Mouse (Mus musculus): Measurements from ENCODE around the gene Atp6v0a1. TPM values are rescaled to one million over a fixed set of nuclear protein-coding genes. Genes with fewer than 3 reads are reported as not detected.

Gene Atp6v0a1
- polyA plus RNA-seq, 1 experiment from 2014 or later: 143 TPM

GRCm38 (mm10) chr11:101081659-101082058 is 72.4 kb downstream of the Atp6v0a1 start:
- Histone ChIP-seq H3K4me3 (replicated peaks; ENCODE audit: low read length) (peak overlapping the region; percentile 67), H3K4me2 (replicated peaks) (peak overlapping the region; percentile 92), H3K27me3 (ENCODE audit: control insufficient read depth, insufficient read depth, low read length) (peaks cover 47% of the 10 kb centered on the region), H3K36me3 (replicated peaks; ENCODE audit: control insufficient read depth, insufficient read depth) (peaks cover 13% of the 10 kb centered on the region), H3K4me1 (replicated peaks; ENCODE audit: control insufficient read depth, insufficient read depth, low read length) (peaks cover 26% of the 10 kb centered on the region), H3K9me3 (ENCODE audit: control insufficient read depth, low read length) (no peaks in the 10 kb centered on the region), H3K9ac (peak overlapping the region; percentile 88), H3K27ac (peak overlapping the region; percentile 85)
- WGBS: 5% methylated on average over 10 of the region's 10 CpGs
- DNase-seq (ENCODE audit: low spot score) (no peak), ATAC-seq (ENCODE audit: low FRiP score) (no peak)

DNA sequence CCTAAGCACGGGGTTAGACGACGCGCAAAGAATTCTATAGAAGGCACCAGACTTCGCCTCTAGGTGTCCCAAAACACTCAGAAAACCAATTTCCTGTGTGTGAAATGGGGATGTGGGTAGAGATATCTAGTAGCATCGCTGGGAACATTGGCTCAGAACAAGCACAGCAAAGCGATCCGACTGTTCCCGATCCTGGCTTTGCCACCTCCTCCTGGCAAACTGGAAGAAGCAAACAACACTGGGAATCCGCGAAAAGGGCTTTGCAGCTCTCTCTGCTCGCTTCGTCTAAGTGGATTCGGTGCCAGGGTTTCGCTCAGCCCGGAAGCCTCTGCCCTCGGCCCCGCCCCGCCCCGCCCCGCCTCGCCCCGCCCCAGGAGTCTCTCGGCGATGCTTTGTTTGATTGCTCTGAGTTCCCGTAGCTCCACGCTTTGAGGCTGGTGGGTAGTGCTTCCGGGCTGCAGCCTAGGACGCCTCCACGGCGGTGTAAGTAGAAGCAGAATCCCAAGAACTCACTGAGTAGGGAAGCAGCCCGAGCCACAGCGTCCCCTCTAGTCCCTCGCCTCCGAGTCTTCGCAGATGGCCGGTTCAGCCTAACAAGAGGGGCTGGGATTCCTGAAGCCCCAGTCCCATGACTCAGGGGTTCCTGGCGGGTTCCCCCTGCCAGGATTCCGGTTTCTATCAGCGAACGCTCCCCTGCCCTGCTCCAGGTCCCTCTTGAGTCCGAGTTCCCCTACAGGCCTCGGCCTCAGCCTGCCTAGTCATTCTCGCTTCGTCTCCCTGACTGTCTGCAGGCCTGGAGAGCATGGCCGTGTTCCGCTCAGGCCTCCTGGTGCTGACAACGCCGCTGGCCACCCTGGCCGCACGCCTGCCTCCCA is 73.2 kb downstream of the Atp6v0a1 start, which contains the start of gene Coasy:
Coasy (plus strand) TSS at position 358 of the 875 bp plus-strand sequence.
- under 1% methylated on average over 50 of the region's 51 CpGs for WGBS
- Histone ChIP-seq H3K36me3 (replicated peaks; ENCODE audit: control insufficient read depth, insufficient read depth) (peaks cover 8% of the 10 kb centered on the region; the same call in 1 of the 2 replicates), H3K9me3 (ENCODE audit: control insufficient read depth, low read length) (no peaks in the 10 kb centered on the region), H3K27ac (peak within 1 kb of the TSS; percentile 85), H3K9ac (peak within 1 kb of the TSS; percentile 88), H3K4me3 (replicated peaks; ENCODE audit: low read length) (peak within 1 kb of the TSS; percentile 67), H3K27me3 (ENCODE audit: control insufficient read depth, insufficient read depth, low read length) (peaks cover 40% of the 10 kb centered on the region), H3K4me2 (replicated peaks) (peak within 1 kb of the TSS; percentile 92), H3K4me1 (replicated peaks; ENCODE audit: control insufficient read depth, insufficient read depth, low read length) (peaks cover 27% of the 10 kb centered on the region)
- DNase-seq (ENCODE audit: low spot score): peak; percentile 89
- ATAC-seq (ENCODE audit: low FRiP score): peak; percentile 91

DNA sequence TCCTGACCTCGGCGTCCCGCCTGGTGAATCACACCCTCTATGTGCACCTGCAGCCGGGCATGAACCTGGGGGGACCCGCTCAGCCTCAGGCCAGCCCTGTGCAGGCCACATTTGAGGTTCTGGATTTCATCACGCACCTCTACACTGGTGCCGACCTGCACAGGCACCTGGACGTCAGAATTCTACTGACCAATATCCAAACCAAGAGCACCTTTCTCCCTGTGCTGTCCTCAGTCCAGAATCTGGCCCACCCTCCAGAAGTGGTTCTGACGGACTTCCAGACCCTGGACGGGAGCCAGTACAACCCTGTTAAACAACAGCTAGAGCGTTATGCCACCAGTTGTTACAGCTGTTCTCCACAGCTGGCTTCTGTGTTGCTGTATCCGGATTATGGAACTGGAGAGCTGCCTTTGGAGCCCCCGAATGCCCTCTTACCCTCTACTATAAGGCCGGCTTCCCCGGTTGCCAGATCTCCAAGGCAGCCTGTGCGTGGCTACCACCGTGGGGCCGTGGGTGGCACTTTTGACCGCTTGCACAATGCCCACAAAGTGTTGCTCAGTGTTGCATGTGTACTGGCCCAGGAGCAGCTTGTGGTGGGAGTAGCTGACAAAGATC is 73.9 kb downstream of the Atp6v0a1 start:
- peak overlapping the region; percentile 92 for H3K4me2 ChIP-seq (replicated peaks)
- WGBS: 37% methylated on average over 19 of the region's 19 CpGs
- ATAC-seq (ENCODE audit: low FRiP score) (no peak), DNase-seq (ENCODE audit: low spot score) (no peak)
- peak overlapping the region; percentile 85 for H3K27ac ChIP-seq
- H3K27me3 ChIP-seq (ENCODE audit: control insufficient read depth, insufficient read depth, low read length): peaks cover 33% of the 10 kb centered on the region
- peaks cover 33% of the 10 kb centered on the region for H3K4me1 ChIP-seq (replicated peaks; ENCODE audit: control insufficient read depth, insufficient read depth, low read length)
- H3K9ac ChIP-seq: peak overlapping the region; percentile 88
- peak overlapping the region; percentile 67 for H3K4me3 ChIP-seq (replicated peaks; ENCODE audit: low read length)
- peaks cover 8% of the 10 kb centered on the region; the same call in 1 of the 2 replicates for H3K36me3 ChIP-seq (replicated peaks; ENCODE audit: control insufficient read depth, insufficient read depth)
- no peaks in the 10 kb centered on the region for H3K9me3 ChIP-seq (ENCODE audit: control insufficient read depth, low read length)

DNA sequence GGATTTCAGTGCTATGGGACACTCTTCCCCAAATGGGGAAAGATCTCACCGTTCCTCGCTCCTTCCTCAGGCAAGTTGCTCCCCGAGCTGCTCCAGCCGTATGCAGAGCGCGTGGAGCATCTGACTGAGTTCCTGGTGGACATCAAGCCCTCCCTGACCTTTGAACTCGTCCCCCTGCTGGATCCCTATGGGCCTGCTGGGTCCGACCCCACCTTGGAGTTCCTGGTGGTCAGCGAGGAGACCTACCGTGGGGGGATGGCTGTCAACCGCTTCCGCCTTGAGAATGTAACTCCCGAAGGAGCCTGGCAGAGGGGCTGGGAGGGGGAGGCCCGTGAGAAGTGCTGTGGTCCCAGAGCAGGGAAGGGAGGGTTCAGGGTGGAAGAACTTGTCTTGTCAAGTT is 75.0 kb downstream of the Atp6v0a1 start:
- WGBS: 86% methylated on average over 14 of the region's 14 CpGs
- no peak overlapping the region for H3K4me2 ChIP-seq (replicated peaks)
- no peak overlapping the region for H3K4me3 ChIP-seq (replicated peaks; ENCODE audit: low read length)
- peaks cover 34% of the 10 kb centered on the region for H3K4me1 ChIP-seq (replicated peaks; ENCODE audit: control insufficient read depth, insufficient read depth, low read length)
- no peak overlapping the region for H3K9ac ChIP-seq
- H3K27ac ChIP-seq: no peak overlapping the region
- DNase-seq (ENCODE audit: low spot score) (no peak), ATAC-seq (ENCODE audit: low FRiP score) (no peak)
- peaks cover 22% of the 10 kb centered on the region for H3K27me3 ChIP-seq (ENCODE audit: control insufficient read depth, insufficient read depth, low read length)
- H3K36me3 ChIP-seq (replicated peaks; ENCODE audit: control insufficient read depth, insufficient read depth): peaks cover 16% of the 10 kb centered on the region
- H3K9me3 ChIP-seq (ENCODE audit: control insufficient read depth, low read length): no peaks in the 10 kb centered on the region

GRCm38 (mm10) chr11:101084811-101085210 is 75.6 kb downstream of the Atp6v0a1 start:
- Histone ChIP-seq H3K9me3 (ENCODE audit: control insufficient read depth, low read length) (no peaks in the 10 kb centered on the region), H3K4me3 (replicated peaks; ENCODE audit: low read length) (no peak overlapping the region), H3K4me1 (replicated peaks; ENCODE audit: control insufficient read depth, insufficient read depth, low read length) (peaks cover 34% of the 10 kb centered on the region), H3K27ac (no peak overlapping the region), H3K36me3 (replicated peaks; ENCODE audit: control insufficient read depth, insufficient read depth) (peaks cover 22% of the 10 kb centered on the region), H3K9ac (no peak overlapping the region), H3K27me3 (ENCODE audit: control insufficient read depth, insufficient read depth, low read length) (peaks cover 16% of the 10 kb centered on the region), H3K4me2 (replicated peaks) (no peak overlapping the region)
- WGBS: 95% methylated on average over 12 of the region's 12 CpGs
- ATAC-seq (ENCODE audit: low FRiP score) (no peak), DNase-seq (ENCODE audit: low spot score) (no peak)

DNA sequence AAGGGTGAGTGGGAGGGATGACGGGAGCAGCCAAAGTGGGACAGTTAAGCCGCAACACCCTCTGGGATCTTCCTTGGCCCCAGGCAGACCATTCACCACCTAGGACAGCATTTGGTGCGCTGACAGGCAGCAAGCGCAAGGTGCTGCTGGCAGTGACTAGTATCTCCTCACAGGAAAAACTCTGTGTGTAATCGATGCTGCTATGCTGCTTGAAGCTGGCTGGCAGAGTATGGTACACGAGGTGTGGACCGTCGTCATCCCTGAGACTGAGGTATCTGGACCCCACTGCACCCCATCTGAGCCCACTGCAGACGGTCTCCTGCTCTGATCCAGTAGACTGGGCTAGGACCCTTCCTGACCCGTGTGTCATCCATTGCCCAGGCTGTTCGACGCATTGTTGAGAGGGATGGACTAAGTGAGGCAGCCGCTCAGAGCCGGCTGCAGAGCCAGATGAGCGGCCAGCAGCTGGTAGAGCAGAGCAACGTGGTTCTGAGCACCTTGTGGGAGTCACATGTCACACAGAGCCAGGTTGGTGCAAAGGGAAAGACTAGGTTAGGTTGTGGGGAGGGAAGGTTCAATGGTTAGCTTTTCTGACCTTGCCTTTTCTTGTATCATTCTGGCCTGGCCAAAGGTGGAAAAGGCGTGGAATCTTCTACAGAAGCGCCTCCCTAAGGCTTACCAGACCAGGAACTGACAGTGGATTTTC is 76.5 kb downstream of the Atp6v0a1 start:
- H3K4me1 ChIP-seq (replicated peaks; ENCODE audit: control insufficient read depth, insufficient read depth, low read length): peaks cover 34% of the 10 kb centered on the region
- no peak for ATAC-seq (ENCODE audit: low FRiP score)
- 91% methylated on average over 18 of the region's 18 CpGs for WGBS
- H3K9me3 ChIP-seq (ENCODE audit: control insufficient read depth, low read length): no peaks in the 10 kb centered on the region
- H3K27me3 ChIP-seq (ENCODE audit: control insufficient read depth, insufficient read depth, low read length): peaks cover 7% of the 10 kb centered on the region; the same call in 1 of the 2 replicates
- H3K4me2 ChIP-seq (replicated peaks): no peak overlapping the region; the same call in 1 of the 2 replicates
- peak overlapping the region; percentile 70; the same call in 1 of the 2 replicates for H3K27ac ChIP-seq
- no peak overlapping the region for H3K4me3 ChIP-seq (replicated peaks; ENCODE audit: low read length)
- peak overlapping the region; percentile 90; the same call in 1 of the 2 replicates for H3K9ac ChIP-seq
- no peak for DNase-seq (ENCODE audit: low spot score)
- peaks cover 32% of the 10 kb centered on the region for H3K36me3 ChIP-seq (replicated peaks; ENCODE audit: control insufficient read depth, insufficient read depth)

DNA sequence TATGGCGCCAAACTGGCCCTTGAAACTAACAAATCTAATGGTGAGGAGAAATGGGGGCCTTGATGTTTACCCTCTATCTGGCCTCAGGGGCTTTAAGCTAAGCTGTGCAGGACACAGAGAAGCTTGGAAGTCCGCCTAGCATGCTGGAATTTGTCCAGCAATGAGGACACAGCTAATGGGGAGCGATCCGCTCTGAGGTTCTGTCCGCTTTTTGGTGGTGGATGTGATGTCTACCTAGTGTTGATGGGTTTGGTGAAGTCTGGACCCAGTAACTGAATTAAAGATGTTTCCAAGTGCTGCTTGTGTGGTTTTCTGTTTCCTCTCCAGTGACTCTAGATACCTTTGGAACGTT is 77.0 kb downstream of the Atp6v0a1 start:
- H3K4me1 ChIP-seq (replicated peaks; ENCODE audit: control insufficient read depth, insufficient read depth, low read length): peaks cover 34% of the 10 kb centered on the region
- H3K9ac ChIP-seq: peak overlapping the region; percentile 90
- 85% methylated on average over 6 of the region's 6 CpGs for WGBS

DNA sequence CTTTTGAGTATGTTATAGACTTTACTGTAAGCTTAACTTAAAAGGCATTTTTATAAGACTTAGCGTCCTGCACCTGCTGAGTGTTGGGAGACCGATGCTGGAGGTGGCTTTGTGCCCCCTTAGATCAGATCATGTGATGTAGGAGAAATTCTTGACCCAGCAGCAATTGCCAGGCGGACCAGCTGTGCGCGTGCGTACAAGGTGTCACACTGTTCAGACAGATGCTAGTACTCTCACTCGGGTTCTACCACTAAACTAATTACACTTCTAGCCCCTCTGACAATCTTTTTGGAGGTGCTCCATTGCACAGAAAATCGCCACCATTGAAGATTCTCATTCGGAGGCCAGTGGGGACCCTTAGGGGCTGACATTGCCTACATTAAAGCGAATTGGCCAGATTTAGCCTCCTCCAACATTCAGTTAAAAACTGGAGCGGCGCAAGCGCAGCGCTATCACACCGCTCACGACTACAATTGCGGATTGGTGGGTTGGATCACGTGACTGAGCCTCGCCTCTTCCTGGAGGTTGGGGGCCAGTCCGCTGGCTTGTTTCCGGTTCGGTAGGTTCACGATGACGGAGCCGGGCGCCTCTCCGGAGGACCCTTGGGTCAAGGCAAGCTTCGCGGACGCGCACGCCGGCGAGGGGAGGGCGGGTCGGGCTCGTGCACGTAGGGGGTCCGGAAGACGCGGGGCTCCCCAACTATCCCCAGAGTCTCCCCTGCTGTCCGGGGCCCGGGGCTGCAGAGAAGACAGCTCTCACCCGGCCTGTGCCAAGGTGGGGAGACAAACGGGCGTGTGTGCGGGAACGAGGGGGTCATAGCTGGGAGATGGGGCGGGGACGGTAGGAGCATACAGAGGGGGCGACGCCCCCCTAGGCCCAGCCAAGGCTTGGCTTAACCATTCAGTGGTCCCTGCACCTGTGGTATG is 77.8 kb downstream of the Atp6v0a1 start, which contains the start of gene Mlx:
Mlx (plus strand) TSS at position 522 of the 926 bp plus-strand sequence.
- Histone ChIP-seq H3K27ac (peak within 1 kb of the TSS; percentile 70), H3K4me1 (replicated peaks; ENCODE audit: control insufficient read depth, insufficient read depth, low read length) (peaks cover 27% of the 10 kb centered on the region), H3K36me3 (replicated peaks; ENCODE audit: control insufficient read depth, insufficient read depth) (peaks cover 44% of the 10 kb centered on the region), H3K9me3 (ENCODE audit: control insufficient read depth, low read length) (no peaks in the 10 kb centered on the region), H3K4me2 (replicated peaks) (peak within 1 kb of the TSS; percentile 76), H3K4me3 (replicated peaks; ENCODE audit: low read length) (peak within 1 kb of the TSS; percentile 81), H3K9ac (peak within 1 kb of the TSS; percentile 90), H3K27me3 (ENCODE audit: control insufficient read depth, insufficient read depth, low read length) (no peaks in the 10 kb centered on the region)
- DNase-seq (ENCODE audit: low spot score) (peak; percentile 93), ATAC-seq (ENCODE audit: low FRiP score) (peak; percentile 86)
- WGBS: 2% methylated on average over 52 of the region's 52 CpGs

More for the DNA sequence above, 77.0 kb downstream of the Atp6v0a1 start:
- no peak for ATAC-seq (ENCODE audit: low FRiP score)
- H3K9me3 ChIP-seq (ENCODE audit: control insufficient read depth, low read length): no peaks in the 10 kb centered on the region
- H3K4me2 ChIP-seq (replicated peaks): peak overlapping the region; percentile 76
- DNase-seq (ENCODE audit: low spot score): no peak
- H3K27ac ChIP-seq: peak overlapping the region; percentile 70
- peaks cover 1% of the 10 kb centered on the region; the same call in 1 of the 2 replicates for H3K27me3 ChIP-seq (ENCODE audit: control insufficient read depth, insufficient read depth, low read length)
- peak overlapping the region; percentile 81; the same call in 1 of the 2 replicates for H3K4me3 ChIP-seq (replicated peaks; ENCODE audit: low read length)
- H3K36me3 ChIP-seq (replicated peaks; ENCODE audit: control insufficient read depth, insufficient read depth): peaks cover 37% of the 10 kb centered on the region

All from hindbrain, embryonic 14.5 days (tissue).